Mouse (Mus musculus): ENCODE results near the gene Lrrd1. TPM values are rescaled to one million over a fixed set of nuclear protein-coding genes. Genes with fewer than 3 reads are reported as not detected.
A peak's percentile ranks its signal among the peaks of the same experiment; 100 is the strongest.
"Not testable (repeated sequence)": the region's sequence is repeated elsewhere in the genome, so short reads cannot be mapped to it uniquely, and the experiment has no call there.

The Lrrd1 gene
- polyA plus RNA-seq (2021): 0.35 TPM

- ChIA-PET POLR2A (no interaction called here), CTCF (interaction anchor here (1.9 kb wide), 1 partner anchor 8 kb away, joined by 5 read pairs; no protein-coding TSS in a partner anchor)
- no peak for TF ChIP-seq CTCF (IDR thresholded peaks at IDR 0.05)
- in situ Hi-C loops (cut with MboI; ENCODE audit: low pct_unique_long_range_greater_than_20kb): no loop called here
- DNase-seq (ENCODE audit: low read depth, low spot score): no peak
- no peak for ATAC-seq
- H3K27me3 ChIP-seq: peaks cover 2% of the 10 kb centered on the region
Observed at GRCm38 (mm10) chr5:3845026-3845425, at the start of gene Lrrd1. Gene Lrrd1 (plus strand): TSS chr5:3845173.

GRCm38 (mm10) chr5:3797101-3797500, 47.9 kb upstream of the Lrrd1 start:
- H3K27me3 ChIP-seq; DNase-seq (ENCODE audit: low read depth, low spot score); ATAC-seq; POLR2A ChIA-PET; in situ Hi-C loops (cut with MboI; ENCODE audit: low pct_unique_long_range_greater_than_20kb): not testable (repeated sequence)
- CTCF ChIA-PET: interaction anchor here (1.4 kb wide), 1 partner anchor 11 kb away, joined by 4 read pairs; no protein-coding TSS in a partner anchor

GRCm38 (mm10) chr5:3798656-3799055, 46.3 kb upstream of the Lrrd1 start:
- DNase-seq (ENCODE audit: low read depth, low spot score); ATAC-seq; H3K27me3 ChIP-seq; POLR2A ChIA-PET; in situ Hi-C loops (cut with MboI; ENCODE audit: low pct_unique_long_range_greater_than_20kb): not testable (repeated sequence)
- CTCF ChIA-PET: interaction anchor here (0.9 kb wide), 1 partner anchor 7 kb away, joined by 3 read pairs; no protein-coding TSS in a partner anchor

DNA sequence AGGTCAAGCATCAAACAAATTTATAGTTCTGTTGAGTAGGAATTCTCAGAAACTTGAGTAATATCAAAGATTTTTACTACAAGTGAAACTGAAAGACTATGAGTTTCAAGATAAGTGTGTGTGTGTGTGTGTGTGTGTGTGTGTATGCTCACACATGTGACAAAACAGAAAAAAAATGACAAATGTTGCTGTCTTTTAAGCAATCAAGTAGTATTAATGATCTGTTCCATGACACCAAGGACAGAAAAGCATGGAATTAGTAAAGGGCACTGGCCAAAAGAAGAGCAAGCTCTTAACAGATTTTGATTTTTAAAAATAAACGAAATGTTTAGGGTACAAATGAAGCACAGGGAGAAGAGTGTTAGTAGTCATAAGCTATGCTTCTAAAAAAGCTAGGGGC, 44.9 kb upstream of the Lrrd1 start:
- H3K27me3 ChIP-seq: no peaks in the 10 kb centered on the region
- ATAC-seq (no peak), DNase-seq (ENCODE audit: low read depth, low spot score) (no peak)
- TF ChIP-seq CTCF (IDR thresholded peaks at IDR 0.05): no peak
- CTCF ChIA-PET: no interaction called here
- in situ Hi-C loops (cut with MboI; ENCODE audit: low pct_unique_long_range_greater_than_20kb): no loop called here
- POLR2A ChIA-PET: no interaction called here

DNA sequence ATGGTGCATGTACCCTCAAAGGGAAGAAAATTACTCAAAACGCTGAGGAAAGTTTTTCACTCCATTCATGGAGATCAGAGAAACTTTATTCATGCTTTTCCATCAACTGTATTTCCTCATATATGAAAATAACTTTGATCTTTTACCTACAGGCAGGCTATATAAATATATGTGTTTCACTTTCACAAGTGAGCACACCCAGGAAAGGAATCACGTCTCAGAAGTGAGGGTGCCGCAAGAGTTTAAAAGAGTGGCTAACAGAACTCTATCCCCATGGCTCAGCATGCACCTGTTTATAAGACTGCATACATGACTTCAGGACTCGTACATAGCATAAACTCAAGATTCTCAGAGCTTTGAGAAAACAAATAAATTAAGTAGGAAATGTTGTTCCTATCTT, 44.1 kb upstream of the Lrrd1 start:
- H3K27me3 ChIP-seq: no peaks in the 10 kb centered on the region
- DNase-seq (ENCODE audit: low read depth, low spot score): no peak
- in situ Hi-C loops (cut with MboI; ENCODE audit: low pct_unique_long_range_greater_than_20kb): no loop called here
- ChIA-PET CTCF (interaction anchor here (0.9 to 1.3 kb wide), 3 partner anchors 10 to 19 kb away, joined by 3 read pairs; no protein-coding TSS in a partner anchor), POLR2A (no interaction called here)
- no peak for ATAC-seq
- no peak for TF ChIP-seq CTCF (IDR thresholded peaks at IDR 0.05)

- TF ChIP-seq CTCF (IDR thresholded peaks at IDR 0.05): no peak
- in situ Hi-C loops (cut with MboI; ENCODE audit: low pct_unique_long_range_greater_than_20kb): no loop called here
- ATAC-seq (peak; percentile 9), DNase-seq (ENCODE audit: low read depth, low spot score) (no peak)
- H3K27me3 ChIP-seq: no peaks in the 10 kb centered on the region
- CTCF ChIA-PET: interaction anchor here (0.9 to 1.3 kb wide), 3 partner anchors 11 to 20 kb away, joined by 3 read pairs; no protein-coding TSS in a partner anchor
- POLR2A ChIA-PET: interaction anchor here (1.2 to 1.5 kb wide), 2 partner anchors 15 to 155 kb away, joined by 4 to 5 read pairs; no protein-coding TSS in a partner anchor
Observed at GRCm38 (mm10) chr5:3801672-3802432, 43.1 kb upstream of the Lrrd1 start.

GRCm38 (mm10) chr5:3802433-3803291, 42.3 kb upstream of the Lrrd1 start, which contains the start of the genes Ankib1 and Krit1:
Gene Ankib1 (minus strand): TSS chr5:3802925.
Gene Krit1 (plus strand): TSS chr5:3803184.
- in situ Hi-C loops (cut with MboI; ENCODE audit: low pct_unique_long_range_greater_than_20kb): no loop called here
- no peak for TF ChIP-seq CTCF (IDR thresholded peaks at IDR 0.05)
- DNase-seq (ENCODE audit: low read depth, low spot score) (peak; percentile 54), ATAC-seq (peak; percentile 82)
- POLR2A ChIA-PET: interaction anchor here (1.0 to 1.8 kb wide), 5 partner anchors 16 to 156 kb away, joined by 3 to 8 read pairs (median 4); no protein-coding TSS in a partner anchor
- H3K27me3 ChIP-seq: no peaks in the 10 kb centered on the region
- CTCF ChIA-PET: interaction anchor here (0.6 to 1.1 kb wide), 2 partner anchors 24 to 63 kb away, joined by 3 to 4 read pairs; no protein-coding TSS in a partner anchor

- ATAC-seq (peak; percentile 68), DNase-seq (ENCODE audit: low read depth, low spot score) (peak; percentile 25)
- ChIA-PET POLR2A (interaction anchor here (0.6 to 1.8 kb wide), 6 partner anchors 17 to 704 kb away, joined by 3 to 8 read pairs (median 4); no protein-coding TSS in a partner anchor), CTCF (interaction anchor here (0.6 to 2.1 kb wide), 3 partner anchors 11 to 62 kb away, joined by 3 to 9 read pairs (median 4); no protein-coding TSS in a partner anchor)
- no peak for TF ChIP-seq CTCF (IDR thresholded peaks at IDR 0.05)
- no peaks in the 10 kb centered on the region for H3K27me3 ChIP-seq
- in situ Hi-C loops (cut with MboI; ENCODE audit: low pct_unique_long_range_greater_than_20kb): no loop called here
Observed at GRCm38 (mm10) chr5:3803292-3804165, 41.4 kb upstream of the Lrrd1 start.

DNA sequence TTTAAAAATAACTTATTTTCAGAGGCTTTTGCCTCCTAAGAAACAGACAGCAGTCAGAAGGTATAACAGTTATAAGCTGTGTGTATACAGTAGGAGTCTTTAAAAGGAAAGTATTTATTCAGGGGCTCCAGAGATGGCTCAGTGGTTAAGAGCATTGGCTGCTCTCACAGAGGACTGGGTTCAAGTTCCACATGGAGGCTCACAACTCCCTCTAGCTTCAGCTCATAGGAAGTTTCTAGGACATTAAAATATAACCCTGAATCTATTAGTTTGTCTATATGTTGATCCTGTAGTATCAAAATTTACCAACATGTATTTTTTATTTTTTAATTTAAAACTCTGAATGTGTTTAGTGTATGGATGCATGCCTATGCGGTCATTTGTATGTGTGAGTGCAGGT, 36.5 kb upstream of the Lrrd1 start:
- POLR2A ChIA-PET: no interaction called here
- no peak for ATAC-seq
- H3K27me3 ChIP-seq: no peaks in the 10 kb centered on the region
- peak; percentile 45 for TF ChIP-seq CTCF (IDR thresholded peaks at IDR 0.05)
- in situ Hi-C loops (cut with MboI; ENCODE audit: low pct_unique_long_range_greater_than_20kb): loop anchor here (5.0 kb wide), 1 partner anchor 166 kb away; no protein-coding TSS in a partner anchor
- DNase-seq (ENCODE audit: low read depth, low spot score): no peak
- CTCF ChIA-PET: no interaction called here

Measured in Patski (cell line).